Mouse (Mus musculus): ENCODE measurements around the gene Lrrfip1.

Lrrfip1 gene

DNA sequence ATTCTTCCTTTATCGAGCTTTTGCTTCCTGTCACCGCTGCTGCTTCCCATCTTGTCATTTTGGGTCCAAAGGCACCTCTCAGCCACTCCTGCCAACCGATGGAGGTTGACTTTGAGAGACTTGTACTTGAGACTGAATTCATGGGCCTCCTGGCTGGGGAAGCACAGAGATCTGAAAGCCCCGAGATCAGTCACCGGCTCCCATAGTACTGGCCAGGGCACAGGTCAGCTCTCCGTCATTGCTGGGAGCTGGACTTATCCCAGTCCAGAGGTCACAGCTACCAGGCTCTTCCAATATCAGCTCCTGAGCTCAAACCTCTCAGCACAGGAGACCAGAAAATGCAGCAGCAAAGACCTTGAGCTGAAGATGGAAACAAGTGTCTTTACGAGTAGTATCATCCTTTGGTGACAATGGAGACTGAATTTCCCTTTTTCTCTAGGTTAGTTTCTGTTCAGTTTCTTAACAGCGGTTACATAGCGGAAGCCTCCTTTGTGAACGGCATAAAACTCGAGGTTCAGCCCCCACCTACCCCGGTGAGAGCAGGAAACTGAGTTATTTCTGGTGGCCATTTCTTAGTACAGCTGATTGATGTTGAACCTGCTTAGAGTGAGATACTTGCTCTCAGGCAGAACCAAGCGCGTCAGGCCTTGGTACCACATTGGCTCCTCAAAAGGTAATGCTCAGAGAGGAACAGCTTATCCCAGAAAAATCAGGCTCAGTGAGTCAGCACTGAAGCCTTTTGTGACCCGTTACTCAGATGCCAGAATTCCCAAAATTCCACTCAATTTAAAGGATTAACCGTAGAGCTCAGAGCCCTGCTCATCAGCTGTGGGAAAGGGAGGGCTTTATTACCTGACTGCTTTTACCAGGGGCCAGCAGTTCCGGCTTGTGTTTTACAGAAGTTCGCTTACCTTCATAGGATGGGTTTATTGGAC lies 59.0 kb downstream of the Lrrfip1 start:
- DNase-seq (ENCODE audit: low read depth) = no peak

DNA sequence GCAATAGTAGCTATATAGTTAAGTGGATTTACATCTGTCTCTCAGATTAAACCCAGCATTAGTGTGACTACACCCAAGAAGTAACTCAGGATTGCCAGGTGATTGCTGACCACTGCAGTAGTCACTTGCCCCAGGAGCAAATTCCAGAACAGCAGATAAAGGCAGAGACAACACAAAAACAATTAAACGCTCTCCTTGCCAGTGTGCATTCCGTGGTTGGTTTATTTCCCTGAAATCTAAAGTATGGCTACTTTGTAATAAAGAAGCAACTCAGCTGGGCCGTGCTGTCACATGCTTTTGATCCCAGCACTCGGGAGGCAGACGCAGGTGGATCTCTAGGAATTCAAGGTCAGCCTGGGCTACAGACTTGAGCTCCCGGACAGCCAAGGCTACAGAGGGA lies 59.7 kb downstream of the Lrrfip1 start:
- DNase-seq (ENCODE audit: low read depth) = no peak

DNA sequence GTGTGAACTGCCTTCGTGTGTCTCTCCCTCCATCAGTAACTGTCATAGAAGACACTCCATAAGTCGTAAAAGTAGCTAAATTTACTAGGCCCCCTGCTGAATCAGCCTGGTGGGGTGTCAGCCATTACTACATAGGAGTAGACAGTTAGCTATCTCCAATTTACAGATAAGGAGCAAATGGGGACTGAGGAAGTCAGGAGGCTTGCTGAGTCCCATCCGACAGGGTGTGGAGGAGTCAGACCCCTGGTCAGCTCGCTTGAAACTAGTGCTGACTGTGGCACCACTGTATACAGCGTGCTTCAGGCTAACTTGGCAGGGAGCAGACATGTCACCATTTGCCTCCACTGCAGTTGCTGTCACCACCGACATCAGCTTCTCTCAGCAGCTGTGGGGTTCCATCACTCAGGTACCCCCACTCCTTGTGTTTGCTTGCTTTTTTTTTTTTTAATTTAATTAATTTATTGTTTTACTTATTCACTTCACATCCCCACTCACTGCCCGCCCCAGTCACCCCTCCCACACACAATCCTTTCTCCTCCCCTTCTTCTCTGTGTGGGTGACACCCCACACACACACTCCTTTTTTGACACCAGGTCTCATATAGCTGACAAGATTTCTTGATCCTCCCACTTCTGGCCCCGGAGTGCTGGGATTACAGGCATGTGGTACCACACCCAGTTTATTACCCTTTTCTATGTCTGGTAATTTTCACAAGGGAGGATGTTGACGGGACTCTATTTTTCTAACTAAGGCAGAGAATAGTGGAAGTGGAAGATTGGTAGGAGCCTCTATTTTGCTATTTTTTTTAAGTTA lies 61.5 kb downstream of the Lrrfip1 start:
- DNase-seq (ENCODE audit: low read depth) = no peak

DNA sequence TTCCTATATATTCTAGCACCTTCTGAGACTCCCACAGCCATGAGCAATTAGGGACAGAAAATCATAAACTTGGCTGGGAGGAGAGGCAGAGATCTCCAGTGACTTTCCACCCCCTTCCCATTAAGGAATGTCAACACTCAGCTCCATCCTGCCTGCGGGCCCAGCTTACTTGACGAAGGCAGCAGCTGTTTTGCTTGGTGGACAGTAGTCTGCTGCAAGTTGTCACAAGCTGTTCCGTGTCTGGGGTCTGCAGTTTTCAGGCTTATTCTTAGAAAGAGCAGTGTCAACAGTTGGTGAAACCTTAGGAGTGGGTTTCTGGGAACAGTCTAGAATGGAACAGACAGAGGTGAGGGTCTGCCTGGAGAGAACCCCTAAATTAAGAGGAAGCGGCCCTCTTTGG lies 62.6 kb downstream of the Lrrfip1 start:
- no peak for DNase-seq (ENCODE audit: low read depth)

DNA sequence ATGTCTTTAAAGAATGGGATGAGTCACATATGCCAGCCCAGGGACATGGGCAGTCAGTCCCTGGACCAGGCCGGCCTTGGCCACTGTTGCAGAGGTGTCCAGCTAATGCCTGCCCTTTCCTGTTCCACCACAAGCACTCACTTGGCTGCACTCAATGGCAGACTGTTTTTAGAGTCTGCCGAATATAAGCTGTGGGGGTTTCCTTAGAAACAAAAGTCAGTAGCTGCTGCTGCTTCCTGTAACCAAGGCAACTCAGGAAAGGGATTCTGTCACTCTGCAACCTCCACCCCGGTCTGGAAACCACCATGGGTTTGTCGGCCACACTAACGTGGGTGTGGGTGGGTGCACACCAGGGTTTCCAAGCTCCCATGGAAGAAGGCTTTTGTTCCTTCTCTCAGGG lies 63.8 kb downstream of the Lrrfip1 start:
- no peak for DNase-seq (ENCODE audit: low read depth)

DNA sequence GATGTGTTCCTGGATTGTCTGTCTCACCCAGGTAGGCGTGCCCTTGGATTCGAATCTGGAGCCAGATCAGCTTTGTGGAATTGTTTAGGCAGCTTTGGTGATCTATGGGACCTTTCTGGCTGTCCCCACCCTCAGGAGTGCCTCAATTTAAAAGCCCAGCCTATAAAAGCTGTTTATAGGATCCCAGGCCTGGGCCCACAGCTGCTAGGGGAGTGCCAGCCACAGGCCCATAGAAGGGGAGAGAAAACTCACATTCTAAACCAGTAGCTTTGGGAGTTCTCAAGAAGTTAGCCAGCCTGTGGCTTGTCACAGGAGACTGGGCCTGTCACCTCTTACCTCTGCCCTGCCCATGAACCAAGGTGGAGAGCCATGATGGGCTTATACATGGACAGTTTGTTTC lies 65.5 kb downstream of the Lrrfip1 start:
- no peak for DNase-seq (ENCODE audit: low read depth)

DNA sequence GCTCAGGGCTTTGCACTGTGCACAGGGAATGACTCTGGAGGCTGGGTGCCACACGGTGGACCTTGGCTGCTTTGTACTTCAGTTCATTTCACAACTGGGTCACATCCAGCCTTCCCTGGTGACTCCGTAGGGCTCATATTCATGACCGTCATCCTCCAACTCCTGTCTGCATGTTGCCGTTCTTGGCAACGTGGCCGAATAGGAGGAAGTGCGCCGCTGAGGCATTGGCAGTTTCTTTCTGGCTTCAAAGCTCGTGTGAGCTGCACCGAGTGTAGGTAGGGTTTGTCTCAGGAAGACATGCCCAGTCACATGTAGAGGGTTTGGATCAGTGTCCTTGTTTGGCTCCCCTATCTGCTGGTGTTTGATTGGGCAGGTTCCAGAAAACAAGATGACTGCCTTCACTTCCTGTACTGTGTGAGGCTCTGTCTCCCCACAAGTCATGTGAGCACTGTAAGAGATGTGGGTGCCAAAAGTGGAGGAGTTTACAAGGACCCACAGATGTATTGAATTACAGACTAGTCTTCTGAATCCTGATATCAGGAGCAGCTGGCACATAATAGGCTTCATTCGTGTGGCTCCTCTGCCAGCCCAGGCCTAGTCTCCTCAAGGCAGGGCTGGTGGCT lies 66.5 kb downstream of the Lrrfip1 start:
- DNase-seq (ENCODE audit: low read depth) = no peak

DNA sequence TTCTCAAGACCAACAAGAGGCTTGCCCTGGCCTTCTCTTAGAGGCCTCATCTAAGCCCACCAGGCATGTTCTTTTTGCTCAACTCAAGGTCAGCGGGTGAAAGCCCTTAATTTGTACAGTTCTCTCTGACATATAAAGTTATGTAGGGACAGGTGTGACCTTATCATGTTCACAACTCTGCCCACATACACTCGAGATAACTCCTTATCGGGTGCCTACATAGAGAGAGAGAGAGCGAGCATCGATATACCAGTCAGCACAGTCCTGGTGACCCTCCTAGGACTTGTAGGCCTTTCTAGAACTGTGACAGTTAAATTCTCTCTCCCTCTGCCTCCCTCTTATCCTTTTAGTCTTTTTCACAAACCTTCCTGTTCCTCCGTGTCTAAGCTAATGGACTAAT lies 67.5 kb downstream of the Lrrfip1 start:
- DNase-seq (ENCODE audit: low read depth) = no peak

DNA sequence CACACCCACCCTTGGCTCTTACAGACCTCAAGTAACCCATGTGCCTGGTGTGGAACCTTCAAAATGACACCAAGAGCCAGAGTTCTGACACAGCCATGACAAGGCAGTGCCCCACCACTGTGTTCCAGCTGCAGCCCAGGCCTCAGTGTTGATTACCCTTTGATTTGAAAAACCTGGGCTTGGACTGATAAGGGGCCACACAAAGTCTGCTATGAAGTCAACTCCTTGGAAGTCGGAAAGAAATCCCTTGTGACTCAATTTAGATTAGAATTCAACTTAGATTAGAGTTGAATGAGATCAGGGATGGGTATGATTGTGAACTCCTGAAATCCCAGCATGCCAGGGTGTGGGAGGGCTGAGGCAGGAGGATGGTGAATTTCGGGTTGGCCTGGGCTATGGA lies 68.1 kb downstream of the Lrrfip1 start:
- no peak for DNase-seq (ENCODE audit: low read depth)

DNA sequence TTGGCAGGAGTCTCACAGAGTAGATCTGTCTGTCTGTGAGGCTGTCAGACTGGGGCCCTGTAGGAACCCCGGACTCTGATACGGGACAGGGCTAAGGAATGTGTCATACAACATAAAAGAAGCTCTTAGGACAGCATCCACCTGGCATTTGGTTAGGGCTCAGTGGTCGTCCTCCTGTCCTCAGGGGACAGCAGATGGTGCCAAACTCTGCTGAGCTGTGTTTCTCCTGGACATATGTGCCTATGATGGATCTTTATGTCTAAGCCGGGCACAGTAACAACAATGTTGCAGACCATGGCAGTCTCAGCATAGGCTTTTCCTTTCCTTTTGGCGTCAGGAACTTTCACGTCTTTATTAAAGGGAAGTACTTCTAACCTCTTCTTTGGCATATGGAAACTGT lies 69.2 kb downstream of the Lrrfip1 start:
- DNase-seq (ENCODE audit: low read depth) = no peak

DNA sequence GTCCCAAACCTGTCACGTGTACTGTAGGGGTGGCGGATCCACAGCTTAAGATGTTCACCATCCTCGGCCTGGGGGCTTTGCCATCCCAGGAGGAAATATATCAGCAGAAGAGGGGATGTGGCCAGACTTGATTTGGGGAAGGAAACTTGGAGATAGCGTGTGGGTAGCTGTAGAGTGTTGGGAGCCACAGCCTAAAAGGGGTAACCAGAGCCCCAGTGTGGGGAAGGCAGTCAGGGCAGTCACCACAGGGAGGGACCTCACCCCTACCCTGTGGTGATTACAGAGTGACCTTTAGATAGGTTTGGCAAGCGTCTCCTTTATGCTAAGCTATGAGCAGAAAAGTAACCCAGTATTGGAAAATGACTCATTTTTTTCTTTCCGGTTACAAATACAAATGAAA lies 71.0 kb downstream of the Lrrfip1 start:
- no peak for DNase-seq (ENCODE audit: low read depth)

DNA sequence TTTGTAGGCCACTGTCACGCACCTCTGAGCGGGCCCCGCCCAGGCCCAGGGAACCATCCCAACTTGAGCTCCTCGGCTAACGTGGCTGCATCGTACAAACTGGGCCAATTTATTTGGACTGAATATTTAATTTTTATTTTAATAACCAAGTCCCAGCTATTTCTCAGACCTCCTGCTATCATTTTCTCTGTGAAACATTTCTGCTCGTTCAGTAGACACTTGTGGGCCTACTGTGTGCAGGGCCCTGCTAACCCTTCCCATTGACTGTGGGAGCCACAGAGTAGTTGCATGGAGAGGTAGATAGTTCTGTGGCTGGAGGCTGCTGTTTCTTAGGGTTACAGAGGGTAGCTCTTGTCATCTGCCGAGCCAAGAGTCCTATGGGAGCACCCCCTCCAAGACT lies 72.0 kb downstream of the Lrrfip1 start:
- DNase-seq (ENCODE audit: low read depth) = no peak

DNA sequence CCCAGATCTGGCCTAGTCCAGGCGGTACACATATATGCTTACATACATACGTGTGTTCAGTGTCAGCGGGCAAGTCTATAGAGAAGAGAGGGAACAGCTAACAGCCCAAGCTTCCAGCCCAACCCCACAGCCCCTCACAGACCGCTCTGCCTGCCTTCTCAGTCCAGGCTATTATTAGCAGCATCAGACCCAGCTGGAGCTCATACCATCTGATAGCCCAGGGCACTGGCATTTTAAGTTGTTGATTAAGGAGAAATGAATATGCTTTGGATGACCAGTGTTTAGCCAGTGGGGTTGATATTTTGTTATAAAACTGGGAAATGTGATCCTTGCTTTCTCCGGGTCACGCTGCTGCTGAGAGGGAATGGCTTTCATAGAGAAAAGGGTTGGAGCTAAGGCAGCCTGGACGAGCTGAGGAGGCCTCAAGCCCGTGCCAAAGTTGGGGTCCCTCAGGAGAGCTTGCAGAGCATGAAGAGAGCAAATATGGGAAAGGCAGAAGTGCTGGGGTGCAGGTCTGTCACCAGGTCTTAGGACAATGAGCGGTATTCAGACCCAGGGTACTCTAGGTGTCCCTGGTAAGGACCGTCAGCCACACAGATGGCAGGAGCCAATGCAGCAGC lies 73.2 kb downstream of the Lrrfip1 start:
- DNase-seq (ENCODE audit: low read depth) = no peak

DNA sequence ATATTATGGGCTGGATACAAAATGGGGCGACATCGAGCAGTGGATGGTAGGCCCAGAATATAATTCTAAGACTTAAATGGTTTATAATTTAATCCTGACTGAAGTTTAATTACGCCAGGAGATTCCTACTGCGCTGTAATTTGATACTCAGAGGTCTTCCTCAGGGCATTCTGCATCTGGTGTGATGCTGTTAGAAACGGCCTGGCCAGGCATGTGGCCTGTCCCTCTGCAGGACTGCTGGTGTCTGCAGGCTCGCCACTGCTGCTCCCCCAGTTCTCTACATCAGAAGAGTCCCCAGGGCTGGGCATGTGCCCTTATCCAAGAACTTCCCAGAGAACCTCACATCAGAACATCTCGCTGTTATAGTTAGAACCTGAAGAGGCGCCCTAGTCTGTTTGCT lies 78.4 kb downstream of the Lrrfip1 start:
- no peak for DNase-seq (ENCODE audit: low read depth)

DNA sequence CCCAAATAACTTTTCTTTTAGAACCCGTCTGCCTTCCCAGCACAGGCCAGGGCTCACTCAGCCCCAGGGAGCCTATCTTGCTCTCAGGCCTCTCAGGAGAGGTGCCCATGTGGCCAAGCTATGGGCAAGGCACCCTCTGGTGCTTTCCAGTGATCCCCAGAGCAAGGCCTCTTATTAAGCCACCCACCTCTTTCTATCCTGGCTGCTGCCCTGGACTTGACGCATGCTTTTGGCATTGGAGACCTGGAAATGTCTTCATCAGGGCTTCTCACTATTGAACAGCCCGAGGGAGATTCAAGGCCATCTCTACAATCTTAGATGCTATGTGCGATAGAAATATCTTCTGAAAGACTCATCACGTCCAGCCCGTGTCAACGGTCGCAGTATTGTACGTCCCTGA lies 78.9 kb downstream of the Lrrfip1 start:
- DNase-seq (ENCODE audit: low read depth) = no peak

DNA sequence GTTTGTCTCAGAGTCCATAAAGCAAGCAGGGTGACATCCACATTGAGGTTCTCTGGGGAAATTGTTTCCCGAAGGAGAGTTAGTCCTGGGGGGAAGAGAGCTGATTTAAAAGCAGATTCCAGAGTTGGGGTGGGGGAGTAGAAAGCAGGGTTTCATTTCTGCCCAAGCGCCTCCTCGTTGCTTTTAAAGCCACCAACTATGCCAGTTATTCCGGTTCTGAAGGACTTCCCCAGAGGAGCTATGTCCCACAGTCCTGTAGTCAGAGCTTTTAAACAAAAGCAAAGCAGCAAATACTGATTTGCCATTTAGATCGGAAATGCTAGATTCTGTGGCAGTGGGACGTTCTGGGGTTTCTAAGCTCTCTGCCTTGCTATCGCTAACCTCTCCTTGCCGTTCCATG lies 79.4 kb downstream of the Lrrfip1 start:
- DNase-seq (ENCODE audit: low read depth) = no peak

DNA sequence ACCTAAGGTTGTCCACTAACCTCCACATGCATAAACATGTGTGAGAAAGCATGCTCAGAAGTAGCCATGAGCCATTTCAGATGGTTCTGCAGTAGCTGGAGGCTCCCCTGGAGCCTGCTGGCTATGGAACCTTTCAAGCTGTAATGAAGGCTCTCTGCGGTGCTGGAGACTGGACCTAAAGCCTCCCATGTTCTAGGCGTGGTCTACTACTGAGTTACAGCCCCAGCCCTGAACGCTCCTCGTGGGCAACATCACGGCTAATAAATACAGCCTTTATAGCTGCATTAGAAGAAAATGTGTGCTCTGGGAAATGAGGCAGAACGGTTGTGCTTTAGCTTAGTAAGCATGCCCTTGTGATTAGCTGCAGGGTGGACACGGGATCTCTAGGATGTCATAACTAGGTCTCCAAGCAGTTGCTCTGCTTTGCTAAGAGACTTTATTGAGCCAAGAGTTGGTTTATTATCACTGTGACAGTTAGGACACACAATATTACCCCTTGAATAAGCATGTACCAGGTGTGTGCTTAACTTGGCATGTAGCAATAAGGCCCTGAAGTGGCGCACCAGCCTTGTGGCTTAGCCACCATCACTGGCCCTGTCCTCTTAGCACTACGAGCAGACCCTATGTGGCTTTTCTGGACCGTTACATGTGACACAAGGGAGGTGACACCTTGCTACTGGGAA lies 81.3 kb downstream of the Lrrfip1 start:
- no peak for DNase-seq (ENCODE audit: low read depth)

DNA sequence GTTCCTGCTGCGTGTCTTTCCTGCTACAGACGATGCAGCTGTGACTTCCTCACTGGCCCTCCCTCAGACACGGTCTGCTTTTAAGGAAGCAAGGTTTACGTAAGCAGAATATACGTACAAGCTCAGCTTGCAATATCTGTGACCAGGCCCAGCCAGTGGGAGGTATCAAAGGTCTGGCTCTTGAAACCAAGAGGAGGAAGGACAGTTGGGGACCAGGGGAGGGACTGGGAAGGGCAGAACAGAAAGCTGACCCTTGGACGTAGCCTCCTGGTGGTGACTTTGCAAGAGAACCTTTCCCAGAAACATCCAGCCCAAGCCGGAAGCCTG lies 81.8 kb downstream of the Lrrfip1 start:
- DNase-seq (ENCODE audit: low read depth) = no peak

DNA sequence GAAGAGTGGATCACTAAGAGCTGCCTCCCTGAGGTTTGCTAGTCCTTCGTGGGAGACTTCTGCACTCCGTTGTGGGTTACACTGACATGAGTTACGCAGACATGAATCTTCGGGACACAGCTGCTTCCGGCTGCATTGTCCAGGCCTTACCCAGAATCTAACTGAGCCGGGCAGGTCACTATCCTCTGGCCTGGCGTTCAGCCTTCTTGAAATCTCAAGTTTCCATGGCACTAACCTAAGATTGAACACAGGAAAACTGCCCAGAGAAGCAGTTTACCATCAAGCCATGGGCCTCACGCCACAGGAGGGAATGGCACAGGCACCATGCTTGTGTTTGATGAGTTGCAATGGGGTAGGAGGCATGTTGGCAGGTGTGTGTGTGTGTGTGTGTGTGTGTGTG lies 85.8 kb downstream of the Lrrfip1 start:
- no peak for DNase-seq (ENCODE audit: low read depth)

DNA sequence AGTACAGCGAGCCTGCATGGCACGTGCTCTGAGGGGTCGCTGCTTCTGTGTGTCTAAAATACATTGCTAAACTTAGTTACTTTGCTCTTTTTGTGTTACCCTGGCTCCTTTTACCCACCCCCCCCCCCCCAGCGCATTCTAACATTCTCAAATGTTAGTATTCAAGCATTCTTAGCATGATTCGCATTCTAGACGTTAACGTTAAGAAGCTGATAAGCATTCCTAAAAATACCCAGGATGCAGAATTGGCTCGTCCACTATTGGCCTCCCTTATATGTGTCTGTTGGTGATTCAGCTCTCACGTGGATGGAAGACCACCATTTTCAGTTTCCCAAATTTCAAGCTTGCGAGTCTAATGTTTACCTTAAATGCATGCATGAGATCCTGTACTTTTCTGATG lies 86.5 kb downstream of the Lrrfip1 start:
- no peak for DNase-seq (ENCODE audit: low read depth)

DNA sequence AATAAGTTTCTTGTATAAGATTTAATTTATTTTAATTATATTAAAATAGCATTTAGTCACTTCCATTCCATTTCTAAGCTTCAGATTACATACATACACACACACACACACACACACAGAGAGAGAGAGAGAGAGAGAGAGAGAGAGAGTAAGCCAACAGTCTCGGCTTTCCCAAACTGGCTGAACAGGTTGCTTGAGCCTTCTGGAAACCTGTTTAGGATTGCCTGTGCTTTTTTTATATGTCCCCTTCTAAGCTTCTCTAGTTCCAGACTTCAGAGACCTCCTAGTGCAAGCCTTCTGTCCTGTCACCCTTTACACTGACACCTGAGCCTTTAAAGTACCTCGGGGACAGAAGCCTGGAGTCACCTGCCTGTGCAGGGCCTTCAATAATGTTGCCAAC lies 87.1 kb downstream of the Lrrfip1 start:
- DNase-seq (ENCODE audit: low read depth) = no peak

DNA sequence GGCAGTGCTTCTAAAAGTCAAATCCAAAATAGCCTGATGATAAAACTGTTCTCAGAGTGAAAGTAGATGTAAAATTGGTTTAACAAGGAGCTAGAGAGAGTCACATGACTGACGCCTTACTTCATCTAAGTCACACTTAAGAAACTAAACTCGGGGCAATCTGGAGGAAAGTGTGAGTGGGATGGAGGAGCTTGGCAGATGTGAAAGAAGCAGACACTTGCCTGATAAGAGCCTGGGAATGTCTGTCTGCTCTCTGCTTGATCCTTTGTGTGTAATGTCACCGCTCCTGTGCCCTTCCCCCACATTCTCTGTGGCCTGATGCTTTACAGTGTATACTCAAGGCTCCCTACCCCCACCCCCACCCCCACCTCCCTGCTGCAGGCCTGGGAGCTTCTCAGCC lies 87.8 kb downstream of the Lrrfip1 start:
- DNase-seq (ENCODE audit: low read depth) = no peak

All from c-Kit-positive CD71-positive TER-119-negative erythroid progenitor cells, embryonic 14.5 days (primary cell).